Mouse (Mus musculus) small intestine, adult 2 months (tissue): ENCODE results near the gene Cox4i1.

Experiments
- CTCF ChIP-seq: fragments of 200-500 bp; IDR thresholded peaks from 2 replicates; pipeline ENCODE4 v1.5.1; 2012; ENCODE audit warnings: low read depth, mild to moderate bottlenecking, control low read depth, inconsistent platforms, low read length, moderate library complexity, mixed read lengths; ENCODE audit not compliant: insufficient replicate concordance, insufficient read length; ENCODE audit errors: extremely low read depth
- POLR2A ChIP-seq: fragments of 200-500 bp; IDR thresholded peaks from 2 replicates; pipeline ENCODE4 v1.6.1; 2012; ENCODE audit warnings: low read depth, mild to moderate bottlenecking, control low read depth, inconsistent platforms, low read length, moderate library complexity

DNA sequence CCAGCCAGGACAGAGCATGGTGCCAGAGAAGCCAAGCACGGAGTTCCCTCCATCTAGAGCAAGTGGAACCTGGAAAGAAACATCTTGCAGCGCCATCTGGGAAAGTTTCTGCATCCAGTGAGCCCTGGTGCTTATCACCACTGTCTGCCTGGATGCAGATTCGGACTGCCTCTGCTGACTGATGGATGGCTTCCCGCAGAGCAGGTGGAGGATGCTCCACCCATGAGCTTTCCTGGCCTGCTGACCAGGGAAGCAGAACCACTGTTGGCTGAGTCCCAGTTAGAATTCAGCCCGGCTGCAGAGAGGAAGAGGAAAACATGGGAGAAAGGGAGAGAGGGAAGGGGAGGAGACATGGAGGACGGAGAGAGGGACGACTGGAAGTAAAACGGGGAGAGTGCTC lies 19.8 kb downstream of the Cox4i1 start:
- TF ChIP-seq CTCF: no peak
- no peak for TF ChIP-seq POLR2A
